Mouse (Mus musculus) common myeloid progenitor, adult 5-6 weeks (primary cell): ENCODE data around the gene Thada. TPM values are rescaled to one million over a fixed set of nuclear protein-coding genes. Genes with fewer than 3 reads are reported as not detected.
A peak's percentile ranks its signal among the peaks of the same experiment; 100 is the strongest.

Source experiments
- ATAC-seq: replicated peaks from 2 replicates; pipeline ENCODE4 v1.8.0; 2016; ENCODE audit warnings: low read depth, mild to moderate bottlenecking, moderate TSS enrichment, inconsistent platforms; ENCODE audit not compliant: poor library complexity, severe bottlenecking
- total RNA-seq: library from RNA; stranded (forward); fragments of 200-1000, 187-1606 nt; gene quantifications from 2 replicates; pipeline ENCODE4 v1.2.3, GENCODE M21; 2017

Gene Thada
- 38.5 and 40.6 TPM in 2 replicates for total RNA-seq

GRCm38 (mm10) chr17:84465753-84466608 is at the start of gene Thada:
TSS of gene Thada (minus strand) at chr17:84466205.
- ATAC-seq = peak; percentile 97

- ATAC-seq = no peak
Observed at GRCm38 (mm10) chr17:84512516-84513085, 46.6 kb upstream of the Thada start.

DNA sequence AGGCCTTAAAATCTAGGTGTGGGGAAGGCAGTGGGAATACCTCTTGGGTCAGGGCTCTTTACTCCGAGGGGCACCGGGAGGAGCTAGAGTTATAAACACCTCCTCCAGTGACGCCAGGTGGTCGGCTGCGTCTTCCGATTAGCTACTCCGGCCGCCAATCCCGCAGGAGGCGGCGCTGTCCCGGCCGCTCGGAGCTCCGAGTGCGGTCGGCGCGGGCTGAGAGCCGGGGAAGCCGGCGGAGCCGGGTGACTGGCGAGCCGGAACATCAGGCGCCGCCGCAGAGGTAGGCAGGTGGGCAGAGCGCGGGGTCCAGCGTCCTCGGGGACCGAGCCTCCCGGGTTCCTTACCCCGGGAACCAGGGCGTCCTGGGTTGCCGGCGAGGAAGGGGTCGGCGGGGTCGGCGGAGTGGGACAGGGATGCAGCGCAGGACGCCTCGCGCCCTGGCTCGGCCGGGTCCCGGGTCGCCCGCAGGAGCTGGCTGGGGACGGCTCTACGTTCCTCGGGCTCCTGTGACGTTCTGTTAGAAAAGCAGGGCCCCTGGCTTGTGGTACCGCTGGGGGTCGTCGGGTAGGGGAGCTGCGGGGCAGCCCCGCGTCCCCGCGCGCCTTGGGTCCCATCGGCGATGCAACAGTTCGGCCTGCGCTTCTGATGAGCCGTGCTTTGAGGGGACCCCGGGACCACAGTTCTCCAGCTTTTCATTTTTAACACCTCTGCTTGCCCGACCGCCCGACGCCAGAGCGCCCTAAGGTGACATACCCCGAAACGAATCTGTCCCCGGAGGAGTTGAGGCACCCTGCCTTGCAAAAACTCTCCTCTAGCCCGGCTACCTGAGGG is 45.9 kb upstream of the Thada start, which contains the start of gene Plekhh2:
Gene Plekhh2 (plus strand): TSS at position 214 of the 834 bp plus-strand sequence.
- ATAC-seq = peak; percentile 68

DNA sequence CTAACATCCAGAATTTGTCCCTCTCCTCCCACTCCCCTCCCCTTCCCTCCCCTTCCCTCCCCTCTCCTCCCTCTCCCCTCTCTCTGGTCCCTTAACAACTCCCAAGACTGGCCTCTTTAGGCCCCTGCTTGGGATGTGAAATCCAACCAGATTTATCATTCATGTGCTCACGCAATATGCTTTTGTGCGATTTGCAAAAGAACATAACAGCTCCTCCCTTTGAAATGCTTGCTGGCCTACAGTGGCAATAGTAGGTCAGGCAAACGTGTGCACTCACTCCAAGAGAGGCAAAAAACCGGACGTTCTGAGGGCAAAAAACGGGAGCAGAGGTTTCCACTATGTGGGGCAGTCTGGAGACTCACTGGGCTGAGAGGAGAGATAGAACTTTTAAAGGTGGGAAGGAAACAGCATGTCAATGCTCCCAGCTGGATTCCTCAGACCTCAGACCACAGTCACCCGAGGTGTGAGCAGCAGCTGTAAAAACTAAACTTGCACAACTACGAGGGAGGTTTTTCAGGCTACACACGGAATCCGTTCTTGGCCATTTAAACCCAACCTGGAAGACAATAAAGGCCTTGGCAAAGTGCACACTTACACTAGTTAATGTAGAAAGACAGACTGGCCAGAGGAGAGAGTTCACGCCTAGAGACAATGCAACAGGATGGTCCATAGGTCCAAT is 45.1 kb upstream of the Thada start:
- ATAC-seq = no peak

DNA sequence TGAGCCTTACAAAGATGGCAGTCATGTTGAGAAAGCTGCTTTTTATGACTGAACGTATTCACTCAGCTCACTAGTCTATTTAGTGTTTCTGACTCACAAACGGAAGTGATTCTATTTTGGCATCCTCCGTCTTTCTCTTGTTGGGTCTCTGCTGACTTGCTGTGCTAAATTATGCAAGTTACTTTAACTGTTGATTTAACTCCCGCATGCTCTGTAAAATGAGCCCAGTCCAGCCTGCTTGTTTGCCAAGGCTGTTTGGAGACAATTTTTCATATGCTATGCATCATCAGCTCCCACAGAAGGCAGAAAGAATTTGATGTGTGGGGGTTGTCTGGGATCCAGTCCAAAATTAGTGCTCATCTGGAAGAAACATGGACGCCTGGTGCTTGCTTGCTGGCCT is 44.4 kb upstream of the Thada start:
- no peak for ATAC-seq

- ATAC-seq = no peak
Observed at GRCm38 (mm10) chr17:84509176-84509575, 43.2 kb upstream of the Thada start.

DNA sequence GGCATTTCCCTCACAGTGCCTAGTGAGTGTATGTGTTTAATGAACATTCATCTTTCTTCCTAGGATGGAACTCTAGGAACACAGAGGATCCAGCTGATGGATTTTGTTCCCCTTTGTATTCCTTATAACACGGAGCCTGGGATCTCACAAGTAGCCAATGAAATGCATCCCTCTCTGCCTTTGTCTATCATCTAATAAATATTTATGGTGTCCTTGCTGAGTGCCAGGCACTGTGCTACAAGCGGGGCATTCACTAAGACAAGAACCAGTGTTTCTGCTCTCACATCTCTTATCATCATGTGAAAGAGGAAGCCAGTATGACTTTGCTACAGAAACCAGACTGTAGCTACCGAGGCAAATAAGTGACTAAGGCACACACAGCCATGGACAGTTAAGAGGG is 42.7 kb upstream of the Thada start:
- ATAC-seq = 0 out of 2 replicates have a peak, but pooled peaks have one; percentile 24

DNA sequence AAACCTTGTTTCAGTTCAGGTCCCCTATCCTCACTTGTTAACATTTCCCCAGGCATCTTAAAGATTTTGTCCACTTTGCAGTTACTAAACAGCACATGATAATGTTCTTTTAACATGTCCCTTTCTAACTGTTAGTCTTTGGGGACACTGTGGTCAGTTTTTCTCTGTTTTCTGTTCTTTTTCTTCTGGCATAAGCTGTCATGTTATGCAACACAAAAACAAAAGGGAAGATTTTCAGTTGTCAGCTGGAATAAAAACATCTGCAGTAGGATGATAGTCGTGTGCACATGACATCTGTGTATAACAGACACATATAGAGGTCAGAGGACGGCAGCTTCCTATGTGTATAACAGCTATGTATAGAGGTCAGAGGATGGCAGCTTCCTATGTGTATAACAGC is 39.9 kb upstream of the Thada start:
- no peak for ATAC-seq

GRCm38 (mm10) chr17:84502341-84502740 is 36.3 kb upstream of the Thada start:
- no peak for ATAC-seq

GRCm38 (mm10) chr17:84498639-84499038 is 32.6 kb upstream of the Thada start:
- no peak for ATAC-seq

GRCm38 (mm10) chr17:84497972-84498604 is 32.1 kb upstream of the Thada start:
- ATAC-seq = no peak

DNA sequence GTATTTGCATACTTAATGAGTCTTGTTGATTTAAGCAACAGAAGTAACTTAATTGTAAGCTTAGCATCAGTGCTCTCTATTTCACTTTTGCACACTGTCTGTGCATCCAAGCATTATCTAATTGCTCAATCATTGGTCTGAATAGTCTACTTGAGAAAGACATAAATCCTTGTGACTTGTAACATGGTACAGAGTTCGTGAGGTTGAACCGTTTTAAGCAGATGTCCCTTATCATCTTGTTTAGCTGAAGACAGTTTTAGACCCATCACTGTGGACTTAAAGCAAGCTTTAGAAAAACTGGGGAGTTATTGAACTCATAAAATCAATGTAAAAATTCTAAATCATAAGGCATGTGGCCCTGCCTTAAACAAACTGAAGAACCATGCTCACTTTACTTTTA is 31.6 kb upstream of the Thada start:
- ATAC-seq = no peak

- ATAC-seq = no peak
Observed at GRCm38 (mm10) chr17:84497026-84497425, 31.0 kb upstream of the Thada start.

DNA sequence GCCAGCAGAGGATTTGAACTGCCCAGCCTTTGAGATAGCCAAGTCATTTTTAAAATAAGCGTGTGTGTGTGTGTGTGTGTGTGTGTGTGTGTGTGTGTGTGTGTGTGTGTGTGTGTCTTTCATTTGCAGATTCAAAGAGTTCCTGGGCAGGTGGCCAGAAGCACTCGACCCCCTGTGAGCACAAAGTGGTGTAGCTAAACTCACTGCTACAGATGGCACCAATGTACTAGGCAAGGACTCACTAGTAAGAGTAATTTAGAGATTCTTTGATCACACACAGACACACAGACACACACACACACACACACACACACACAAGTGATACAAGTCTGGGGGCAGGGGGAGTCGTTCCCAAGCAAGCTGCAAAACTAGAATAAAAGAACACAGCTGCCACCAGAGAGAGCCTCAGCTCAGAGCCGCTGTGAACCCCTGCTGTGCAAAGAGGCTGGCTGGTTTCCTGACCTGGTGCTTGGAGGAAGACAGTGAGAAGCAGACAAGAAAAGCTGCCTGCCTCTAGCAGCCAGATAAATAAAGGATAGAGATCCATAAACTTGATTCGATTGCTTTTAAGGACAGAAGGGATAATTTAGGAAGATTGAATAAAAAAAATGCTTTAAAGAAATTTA is 26.4 kb upstream of the Thada start:
- ATAC-seq = no peak

DNA sequence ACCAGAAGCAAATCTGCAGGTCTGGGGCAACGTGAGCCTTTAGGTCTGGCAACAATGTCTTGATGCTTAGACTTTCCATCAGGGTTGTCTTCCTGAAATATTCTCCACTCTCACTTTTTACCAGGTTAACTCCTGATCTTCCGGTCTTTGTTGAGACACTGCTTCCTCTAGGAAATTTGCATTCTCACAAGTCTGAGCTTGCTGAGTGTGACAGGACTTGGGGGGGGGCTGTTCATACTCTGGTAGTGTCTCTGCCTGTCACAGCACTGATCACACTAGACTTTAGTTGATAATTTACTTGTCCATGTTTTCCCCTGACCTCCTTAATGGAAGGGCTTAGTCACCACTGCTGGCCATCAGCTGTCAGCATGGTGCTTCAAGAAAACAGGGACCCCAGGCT is 21.4 kb upstream of the Thada start:
- ATAC-seq = no peak

- ATAC-seq = no peak
Observed at GRCm38 (mm10) chr17:84483673-84484320, 17.8 kb upstream of the Thada start.

- ATAC-seq = no peak
Observed at GRCm38 (mm10) chr17:84482831-84483230, 16.8 kb upstream of the Thada start.

DNA sequence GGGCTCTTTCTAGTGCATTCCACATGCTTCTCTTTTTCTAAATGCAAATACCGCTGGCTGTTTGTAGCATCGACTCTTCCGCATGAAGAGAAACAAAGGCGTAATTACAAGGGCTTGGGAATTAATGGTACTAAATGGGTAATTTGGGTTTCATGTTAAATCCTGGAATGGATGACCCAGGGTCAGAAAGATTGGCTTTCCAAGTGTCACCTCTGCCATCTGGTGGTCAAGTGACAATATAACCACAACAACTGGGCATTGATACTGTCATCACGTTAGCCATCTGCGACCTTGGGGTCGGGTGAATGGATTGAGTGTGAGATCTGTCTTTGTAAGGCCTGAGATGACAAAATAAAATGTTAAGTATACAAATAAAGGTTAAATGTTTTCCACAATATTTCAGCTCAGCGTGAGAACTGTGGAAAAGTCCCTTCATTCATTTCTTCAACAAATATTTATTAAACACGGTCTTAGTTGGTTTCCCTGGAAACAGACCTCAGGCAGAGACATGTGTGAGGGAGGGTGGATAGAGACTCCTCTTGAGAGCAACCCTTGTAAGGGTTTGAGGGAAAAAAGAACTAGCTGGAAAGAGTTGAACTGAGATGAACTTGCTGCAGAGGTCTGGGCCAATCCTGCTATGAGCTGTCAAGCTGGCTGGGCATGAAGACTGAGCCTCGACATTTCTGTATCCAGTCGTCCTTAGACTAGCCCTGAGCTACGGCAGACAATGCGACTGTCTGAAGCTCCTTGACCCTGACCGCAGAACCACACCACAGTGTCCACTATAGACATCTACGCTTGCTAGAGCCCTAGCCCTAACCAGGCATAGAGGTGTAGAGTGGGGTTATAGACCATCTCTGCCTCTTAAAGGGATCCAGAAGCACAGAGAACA is 14.7 kb upstream of the Thada start:
- peak; percentile 82 for ATAC-seq
